Mouse (Mus musculus): ENCODE results near the gene Usp45.
A peak's percentile ranks its signal among the peaks of the same experiment; 100 is the strongest.

Gene Usp45

GRCm38 (mm10) chr4:21788903-21789302 lies 21.9 kb downstream of the Usp45 start:
- ATAC-seq (ENCODE audit: insufficient number of reproducible peaks, low FRiP score, low TSS enrichment), result no peak

DNA sequence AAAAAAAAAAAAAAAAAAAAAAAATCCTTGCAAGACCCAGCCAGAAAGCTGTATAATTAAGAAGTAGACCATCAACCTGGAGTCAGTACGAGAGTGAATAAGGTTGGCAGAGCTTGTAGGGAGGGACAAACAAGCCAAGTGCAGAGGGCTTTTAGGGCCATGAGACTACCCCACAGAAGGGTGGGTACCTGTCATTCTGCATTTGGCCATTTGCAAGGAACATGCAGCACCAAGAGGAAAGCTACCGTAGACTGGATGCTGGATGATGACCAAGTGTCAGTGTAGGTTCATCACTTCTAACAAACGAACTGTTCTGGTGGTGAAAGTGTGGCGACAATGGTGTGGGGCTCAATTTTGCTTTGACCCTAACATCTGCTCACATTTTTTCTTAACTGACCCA lies 22.9 kb downstream of the Usp45 start:
- ATAC-seq (ENCODE audit: insufficient number of reproducible peaks, low FRiP score, low TSS enrichment), result no peak

GRCm38 (mm10) chr4:21793631-21794030 lies 26.7 kb downstream of the Usp45 start:
- peak; percentile 66; the same call in 1 of the 2 replicates for ATAC-seq (ENCODE audit: insufficient number of reproducible peaks, low FRiP score, low TSS enrichment)

- ATAC-seq (ENCODE audit: insufficient number of reproducible peaks, low FRiP score, low TSS enrichment), result no peak
Observed at GRCm38 (mm10) chr4:21801013-21801412, 34.1 kb downstream of the Usp45 start.

GRCm38 (mm10) chr4:21801620-21802019 lies 34.7 kb downstream of the Usp45 start:
- ATAC-seq (ENCODE audit: insufficient number of reproducible peaks, low FRiP score, low TSS enrichment), result no peak

- ATAC-seq (ENCODE audit: insufficient number of reproducible peaks, low FRiP score, low TSS enrichment), result no peak
Observed at GRCm38 (mm10) chr4:21807204-21807603, 40.2 kb downstream of the Usp45 start.

GRCm38 (mm10) chr4:21810608-21811007 lies 43.7 kb downstream of the Usp45 start:
- ATAC-seq (ENCODE audit: insufficient number of reproducible peaks, low FRiP score, low TSS enrichment), result no peak

- ATAC-seq (ENCODE audit: insufficient number of reproducible peaks, low FRiP score, low TSS enrichment), result no peak
Observed at GRCm38 (mm10) chr4:21812635-21813034, 45.7 kb downstream of the Usp45 start.

GRCm38 (mm10) chr4:21814029-21814428 lies 47.1 kb downstream of the Usp45 start:
- ATAC-seq (ENCODE audit: insufficient number of reproducible peaks, low FRiP score, low TSS enrichment), result peak; percentile 56; the same call in 1 of the 2 replicates

DNA sequence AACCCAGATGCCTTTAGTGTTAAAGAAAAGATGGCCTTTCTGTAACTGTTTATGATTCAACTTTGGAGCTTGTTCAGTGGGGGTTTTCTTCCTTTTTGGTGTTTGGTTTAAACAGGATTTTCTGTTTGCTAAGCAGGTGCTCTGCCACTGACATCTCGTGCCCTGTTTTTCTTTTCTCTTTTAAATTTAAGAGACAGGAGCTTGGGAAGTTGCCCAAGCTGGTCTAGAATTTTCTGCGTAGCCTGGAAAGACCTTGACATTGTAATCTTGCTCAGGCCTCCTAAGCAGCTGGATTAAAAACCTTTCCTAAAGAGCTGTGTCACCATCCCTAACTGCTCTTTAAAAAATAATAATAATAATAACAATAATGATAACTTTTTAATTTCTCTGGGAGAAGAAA lies 59.7 kb downstream of the Usp45 start:
- ATAC-seq (ENCODE audit: insufficient number of reproducible peaks, low FRiP score, low TSS enrichment), result no peak

DNA sequence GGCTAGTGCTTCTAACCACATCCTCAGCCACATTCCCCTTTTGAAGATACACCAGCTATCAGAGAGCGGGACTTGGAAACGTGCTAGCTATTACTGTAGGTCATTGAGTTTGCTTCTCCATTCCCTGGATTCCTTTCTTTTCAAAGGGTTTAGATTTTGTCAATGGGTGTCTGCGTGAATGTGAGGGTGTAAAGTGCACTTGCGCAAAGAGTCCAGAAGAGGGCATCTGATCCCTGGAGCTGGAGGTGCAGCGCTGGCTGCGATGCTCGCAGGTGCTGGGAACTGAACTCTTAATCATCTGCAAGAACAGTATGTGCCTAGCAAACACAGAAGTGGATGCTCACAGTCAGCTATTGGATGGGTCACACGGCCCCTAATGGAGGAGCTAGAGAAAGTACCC lies 65.9 kb downstream of the Usp45 start:
- ATAC-seq (ENCODE audit: insufficient number of reproducible peaks, low FRiP score, low TSS enrichment), result no peak

- ATAC-seq (ENCODE audit: insufficient number of reproducible peaks, low FRiP score, low TSS enrichment), result peak; percentile 95
Observed at GRCm38 (mm10) chr4:21847481-21848286, 80.7 kb downstream of the Usp45 start, which contains the start of gene Pnisr. Pnisr (plus strand) TSS chr4:21847583.

DNA sequence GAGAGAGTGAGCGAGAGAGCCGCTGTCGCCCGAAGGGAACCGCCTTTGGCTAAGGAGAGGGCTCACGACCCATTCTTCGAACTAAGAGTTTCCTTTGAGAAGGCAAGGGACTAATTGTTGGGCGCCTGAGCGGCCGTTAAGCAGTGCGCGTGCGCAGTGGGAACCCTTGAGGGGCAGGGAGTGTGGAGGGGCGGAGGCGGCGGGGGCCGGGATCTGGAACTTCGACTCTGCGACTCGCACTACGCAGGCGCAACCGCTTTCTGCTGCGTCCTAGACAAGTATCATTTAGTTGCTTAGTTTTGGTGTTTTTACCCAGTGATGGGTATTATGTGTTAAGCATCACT lies 81.3 kb downstream of the Usp45 start:
- peak; percentile 82 for ATAC-seq (ENCODE audit: insufficient number of reproducible peaks, low FRiP score, low TSS enrichment)

DNA sequence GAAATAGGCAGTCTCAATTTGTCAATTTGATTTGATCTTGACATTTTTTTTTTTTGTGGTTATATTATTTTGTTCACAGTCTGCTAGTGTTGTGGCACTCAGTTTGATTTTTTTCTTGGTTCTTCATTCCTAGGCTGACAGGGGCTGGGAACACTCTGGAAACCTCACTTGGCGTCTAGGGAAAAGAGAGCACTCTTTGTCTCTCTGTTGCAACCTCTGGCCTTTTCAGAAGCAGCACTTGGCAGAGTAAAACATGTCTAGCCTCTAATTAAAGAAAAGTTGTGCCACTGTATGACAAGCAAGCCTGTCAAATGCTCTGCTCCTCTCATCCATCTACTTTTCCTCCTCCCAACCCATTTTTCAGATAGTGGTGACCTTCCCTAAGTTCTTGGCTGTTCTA lies 90.5 kb downstream of the Usp45 start:
- ATAC-seq (ENCODE audit: insufficient number of reproducible peaks, low FRiP score, low TSS enrichment), result no peak

DNA sequence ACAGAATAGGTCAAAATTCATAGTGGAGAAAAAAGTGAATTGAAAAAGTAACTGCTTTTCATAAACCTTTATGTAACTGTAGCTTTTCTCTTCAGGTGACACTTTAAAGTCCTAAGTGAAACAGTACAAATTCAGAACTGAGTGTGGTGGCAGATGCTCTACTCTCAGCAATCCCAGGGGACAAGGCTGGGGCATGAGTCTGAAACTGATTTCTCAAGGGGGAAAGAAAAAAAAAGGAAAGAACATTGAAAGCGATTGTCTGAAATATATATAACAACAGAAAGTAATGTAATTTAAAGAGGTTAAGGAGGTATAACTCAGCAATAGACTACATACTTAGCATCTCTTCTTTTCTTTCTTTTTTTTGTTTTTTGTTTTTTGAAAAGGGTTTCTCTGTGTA lies 98.3 kb downstream of the Usp45 start:
- no peak for ATAC-seq (ENCODE audit: insufficient number of reproducible peaks, low FRiP score, low TSS enrichment)

DNA sequence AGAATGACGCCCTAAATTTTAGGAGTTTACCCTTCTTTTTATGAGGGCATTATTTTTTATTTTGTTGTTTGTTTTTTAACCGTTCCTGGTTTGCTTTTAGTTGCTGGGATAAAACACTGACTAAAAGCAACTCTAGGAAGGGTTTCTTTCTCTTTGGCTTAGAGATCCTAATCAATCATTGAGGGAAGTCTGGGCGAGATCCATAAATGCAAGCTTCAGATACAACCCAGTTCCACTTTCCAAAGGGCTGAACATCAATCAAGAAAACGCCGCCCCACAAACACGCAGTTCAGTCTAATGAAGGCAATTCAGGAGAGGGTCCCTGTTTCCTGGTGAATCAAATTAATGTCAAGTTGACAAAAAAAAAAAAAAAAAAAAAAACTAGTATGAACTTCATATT lies 111.8 kb downstream of the Usp45 start:
- no peak for ATAC-seq (ENCODE audit: insufficient number of reproducible peaks, low FRiP score, low TSS enrichment)

- ATAC-seq (ENCODE audit: insufficient number of reproducible peaks, low FRiP score, low TSS enrichment), result peak; percentile 91
Observed at GRCm38 (mm10) chr4:21879565-21880220, 112.7 kb downstream of the Usp45 start, which contains the start of gene Coq3. Coq3 (plus strand) TSS chr4:21879673.

- ATAC-seq (ENCODE audit: insufficient number of reproducible peaks, low FRiP score, low TSS enrichment), result no peak
Observed at GRCm38 (mm10) chr4:21882806-21883205, 115.8 kb downstream of the Usp45 start.

- no peak for ATAC-seq (ENCODE audit: insufficient number of reproducible peaks, low FRiP score, low TSS enrichment)
Observed at GRCm38 (mm10) chr4:21885831-21886230, 118.9 kb downstream of the Usp45 start.
